In genomic region chr11:38543893-38544292, GRCm38 (mm10) we compare ENCODE assay signal across 10 mouse cellular contexts.
DNase-seq lines count a peak whose midpoint lies in the region; ATAC-seq and TF ChIP-seq lines count a peak whose summit lies in the region.
"Had no signal": no experiment of that assay in that cellular context is flagged by ENCODE, and none has a peak within 500 bp of the region (broad histone marks: within the 10 kb centered on the region; RNA-seq: fewer than 3 reads in every experiment).

No protein-coding gene starts in this region.

- 9% methylated on average over 8 of the region's 8 CpGs for WGBS in lung, postnatal 0 days
- WGBS in forebrain, embryonic 15.5 days = 8% methylated on average over 8 of the region's 8 CpGs
- 9% methylated on average over 8 of the region's 8 CpGs for WGBS in neural tube, embryonic 14.5 days

- peak; percentile 18 to 34 for DNase-seq in cerebellum, postnatal 14 days
- DNase-seq in lung, postnatal 0 days (ENCODE audit: low spot score) = peak; percentile 46
- no peak for DNase-seq in lung, postnatal 36 days
- DNase-seq in frontal cortex, postnatal 10 days (ENCODE audit: low spot score in 2 of 2) = no peak
- no peak for DNase-seq in spleen, postnatal 4 days (ENCODE audit: low spot score in 2 of 2)

- no peaks in the 10 kb centered on the region for H3K36me3 ChIP-seq in lung, postnatal 0 days (ENCODE audit: insufficient read depth, low read length)
- no peaks in the 10 kb centered on the region for H3K36me3 ChIP-seq in forebrain, embryonic 15.5 days
- H3K36me3 ChIP-seq in neural tube, embryonic 14.5 days (ENCODE audit: control insufficient read depth, insufficient read depth, low read length) = no peaks in the 10 kb centered on the region

- TF ChIP-seq CTCF in lung, postnatal 0 days (IDR thresholded peaks at IDR 0.05) = peak; percentile 47

- no peak overlapping the region for H3K27ac ChIP-seq in lung, postnatal 0 days (ENCODE audit: low read length)
- H3K27ac ChIP-seq in forebrain, embryonic 15.5 days (replicated peaks) = no peak overlapping the region
- H3K27ac ChIP-seq in neural tube, embryonic 14.5 days (ENCODE audit: low read depth, low read length) = no peak overlapping the region

- ATAC-seq in cerebellum, adult (ENCODE audit: insufficient number of reproducible peaks, low FRiP score, low TSS enrichment) = no peak
- peak; percentile 19; the same call in 1 of the 2 replicates for ATAC-seq in lung, postnatal 0 days
- ATAC-seq in forebrain, embryonic 15.5 days (replicated peaks) = 0 out of 2 replicates have a peak, but pooled peaks have one; percentile 51
- ATAC-seq in neural tube, embryonic 14.5 days (ENCODE audit: low read depth) = peak; percentile 56; the same call in 1 of the 2 replicates

- no peaks in the 10 kb centered on the region for H3K27me3 ChIP-seq in lung, postnatal 0 days (replicated peaks; ENCODE audit: insufficient read depth, low read length)
- no peaks in the 10 kb centered on the region for H3K27me3 ChIP-seq in forebrain, embryonic 15.5 days
- H3K27me3 ChIP-seq in neural tube, embryonic 14.5 days (ENCODE audit: control insufficient read depth, insufficient read depth, low read length) = no peaks in the 10 kb centered on the region
- H3K27me3 ChIP-seq: CH12.LX had no signal

- H3K4me3 ChIP-seq in lung, postnatal 0 days (ENCODE audit: low read depth, low read length) = no peak overlapping the region
- H3K4me3 ChIP-seq in forebrain, embryonic 15.5 days = no peak overlapping the region
- H3K4me3 ChIP-seq in neural tube, embryonic 14.5 days (ENCODE audit: low read depth, low read length) = no peak overlapping the region
- H3K4me3 ChIP-seq: myocyte had no signal

- H3K4me1 ChIP-seq in lung, postnatal 0 days (ENCODE audit: insufficient read depth, low read depth, low read length) = no peaks in the 10 kb centered on the region
- H3K4me1 ChIP-seq in forebrain, embryonic 15.5 days = no peaks in the 10 kb centered on the region
- no peaks in the 10 kb centered on the region for H3K4me1 ChIP-seq in neural tube, embryonic 14.5 days (ENCODE audit: control insufficient read depth, insufficient read depth, low read length)

- H3K4me2 ChIP-seq in lung, postnatal 0 days (replicated peaks; ENCODE audit: low read depth, low read length) = no peak overlapping the region
- H3K4me2 ChIP-seq in forebrain, embryonic 15.5 days (replicated peaks) = no peak overlapping the region
- no peak overlapping the region for H3K4me2 ChIP-seq in neural tube, embryonic 14.5 days (ENCODE audit: low read depth, low read length)

- no peaks in the 10 kb centered on the region for H3K9me3 ChIP-seq in lung, postnatal 0 days (ENCODE audit: low read length)
- no peaks in the 10 kb centered on the region for H3K9me3 ChIP-seq in forebrain, embryonic 15.5 days
- H3K9me3 ChIP-seq in neural tube, embryonic 14.5 days (ENCODE audit: control insufficient read depth, low read length) = no peaks in the 10 kb centered on the region

- no peak overlapping the region for H3K9ac ChIP-seq in lung, postnatal 0 days (replicated peaks; ENCODE audit: low read depth)
- no peak overlapping the region for H3K9ac ChIP-seq in forebrain, embryonic 15.5 days (replicated peaks)
- H3K9ac ChIP-seq in neural tube, embryonic 14.5 days (replicated peaks; ENCODE audit: low read depth, low read length) = no peak overlapping the region

- no peak for TF ChIP-seq EP300 in lung, postnatal 0 days (IDR thresholded peaks at IDR 0.05)

Comparison
In these comparisons a context has a peak if more than half of its experiments do, and no peak if none do; other contexts are left out.
1. DNase-seq: peak in cerebellum, postnatal 14 days (2 of 2) and lung, postnatal 0 days (single experiment); none in lung, postnatal 36 days (single experiment), frontal cortex, postnatal 10 days (0 of 2) and spleen, postnatal 4 days (0 of 2).